In genomic region chr13:57236917-57237316, GRCm38 (mm10) we compare ENCODE assay signal across 19 mouse cellular contexts.
A peak's percentile ranks its signal among the peaks of the same experiment; 100 is the strongest.
DNase-seq lines count a peak whose midpoint lies in the region; ATAC-seq and TF ChIP-seq lines count a peak whose summit lies in the region.
"Had no signal": no experiment of that assay in that cellular context is flagged by ENCODE, and none has a peak within 500 bp of the region (broad histone marks: within the 10 kb centered on the region; RNA-seq: fewer than 3 reads in every experiment).

No protein-coding gene starts in this region.

- H3K27ac ChIP-seq in forebrain, postnatal 0 days (ENCODE audit: low read depth, low read length) = no peak overlapping the region
- H3K27ac ChIP-seq in forebrain, embryonic 15.5 days (replicated peaks) = no peak overlapping the region
- peak overlapping the region; percentile 9; the same call in 1 of the 2 replicates for H3K27ac ChIP-seq in neural tube, embryonic 15.5 days (replicated peaks)
- H3K27ac ChIP-seq: embryonic facial prominence, embryonic 12.5 days; gastrocnemius, adult 2 months; heart, embryonic 13.5 days had no signal

- peak; percentile 63 for DNase-seq in forebrain, postnatal 0 days
- DNase-seq in layer of hippocampus, adult 9-11 months = peak; percentile 14
- no peak for DNase-seq in layer of hippocampus, adult 11-12 months (ENCODE audit: low spot score)
- peak; percentile 17 for DNase-seq in right cerebral cortex, postnatal 25 days
- no peak for DNase-seq in right cerebral cortex, postnatal 14 days
- DNase-seq in thymus, postnatal 4 days = no peak
- DNase-seq: adrenal gland, adult 8-10 months; adrenal gland, postnatal 36 days; cerebellum, adult 11 months; cerebellum, adult 8-10 months; cerebellum, postnatal 14 days; embryo, embryonic 11 days; gastrocnemius, adult 2 months; gastrocnemius, postnatal 25 days had no signal

- no peak for ATAC-seq in forebrain, postnatal 0 days
- no peak for ATAC-seq in forebrain, embryonic 15.5 days (replicated peaks)
- no peak for ATAC-seq in neural tube, embryonic 15.5 days (ENCODE audit: low FRiP score)
- ATAC-seq: hindbrain, embryonic 16.5 days had no signal

- H3K4me2 ChIP-seq in forebrain, postnatal 0 days (ENCODE audit: low read depth) = no peak overlapping the region
- no peak overlapping the region for H3K4me2 ChIP-seq in forebrain, embryonic 15.5 days (replicated peaks)
- H3K4me2 ChIP-seq in neural tube, embryonic 15.5 days = no peak overlapping the region
- H3K4me2 ChIP-seq: embryonic facial prominence, embryonic 12.5 days; heart, embryonic 13.5 days had no signal

- WGBS in forebrain, postnatal 0 days = 13% methylated on average over 4 of the region's 4 CpGs
- WGBS in forebrain, embryonic 15.5 days = 5% methylated on average over 4 of the region's 4 CpGs
- 16% methylated on average over 4 of the region's 4 CpGs for WGBS in neural tube, embryonic 15.5 days

- H3K9ac ChIP-seq in forebrain, postnatal 0 days = no peak overlapping the region
- no peak overlapping the region for H3K9ac ChIP-seq in forebrain, embryonic 15.5 days (replicated peaks)
- no peak overlapping the region for H3K9ac ChIP-seq in neural tube, embryonic 15.5 days (replicated peaks)
- H3K9ac ChIP-seq: embryonic facial prominence, embryonic 12.5 days; heart, embryonic 13.5 days had no signal

- no peaks in the 10 kb centered on the region for H3K27me3 ChIP-seq in forebrain, postnatal 0 days (ENCODE audit: insufficient read depth, low read length)
- H3K27me3 ChIP-seq in forebrain, embryonic 15.5 days = no peaks in the 10 kb centered on the region
- H3K27me3 ChIP-seq in neural tube, embryonic 15.5 days (replicated peaks) = no peaks in the 10 kb centered on the region
- H3K27me3 ChIP-seq: embryonic facial prominence, embryonic 12.5 days; heart, embryonic 13.5 days had no signal

- H3K4me3 ChIP-seq in forebrain, postnatal 0 days (ENCODE audit: low read depth, low read length) = no peak overlapping the region
- no peak overlapping the region for H3K4me3 ChIP-seq in forebrain, embryonic 15.5 days
- H3K4me3 ChIP-seq in neural tube, embryonic 15.5 days (replicated peaks) = no peak overlapping the region
- H3K4me3 ChIP-seq: embryonic facial prominence, embryonic 12.5 days; gastrocnemius, adult 2 months; heart, embryonic 13.5 days had no signal

- no peaks in the 10 kb centered on the region for H3K9me3 ChIP-seq in forebrain, postnatal 0 days (ENCODE audit: low read length)
- no peaks in the 10 kb centered on the region for H3K9me3 ChIP-seq in forebrain, embryonic 15.5 days
- no peaks in the 10 kb centered on the region for H3K9me3 ChIP-seq in neural tube, embryonic 15.5 days (replicated peaks)
- H3K9me3 ChIP-seq: embryonic facial prominence, embryonic 12.5 days had no signal

- no peaks in the 10 kb centered on the region for H3K36me3 ChIP-seq in forebrain, postnatal 0 days (ENCODE audit: insufficient read depth)
- no peaks in the 10 kb centered on the region for H3K36me3 ChIP-seq in forebrain, embryonic 15.5 days
- no peaks in the 10 kb centered on the region for H3K36me3 ChIP-seq in neural tube, embryonic 15.5 days
- H3K36me3 ChIP-seq: embryonic facial prominence, embryonic 12.5 days; heart, embryonic 13.5 days had no signal

- no peak for TF ChIP-seq CTCF in forebrain, postnatal 0 days (IDR thresholded peaks at IDR 0.05; ENCODE audit: low read depth)

- H3K4me1 ChIP-seq in forebrain, postnatal 0 days (ENCODE audit: insufficient read depth) = no peaks in the 10 kb centered on the region
- H3K4me1 ChIP-seq in forebrain, embryonic 15.5 days = peaks cover 14% of the 10 kb centered on the region; the same call in 1 of the 2 replicates
- H3K4me1 ChIP-seq in neural tube, embryonic 15.5 days = peaks cover 9% of the 10 kb centered on the region

Comparison
In these comparisons a context has a peak if more than half of its experiments do, and no peak if none do; other contexts are left out.
1. DNase-seq: peak in forebrain, postnatal 0 days (single experiment), layer of hippocampus, adult 9-11 months (single experiment) and right cerebral cortex, postnatal 25 days (single experiment); none in layer of hippocampus, adult 11-12 months (single experiment), right cerebral cortex, postnatal 14 days (single experiment) and thymus, postnatal 4 days (single experiment).